Mouse (Mus musculus): ENCODE measurements around the gene Gm11172. TPM values are rescaled to one million over a fixed set of nuclear protein-coding genes. Genes with fewer than 3 reads are reported as not detected.

Gene Gm11172
- total and polyA plus RNA-seq, 2 experiments from 2014 or later, result not detected

- peak overlapping the region; percentile 99 for H3K4me2 ChIP-seq (ENCODE audit: low read depth, low read length, poor library complexity, severe bottlenecking)
- DNase-seq (ENCODE audit: low spot score), result peak; percentile 63
- no peak for TF ChIP-seq CTCF (IDR thresholded peaks at IDR 0.05)
- H3K9ac ChIP-seq (replicated peaks; ENCODE audit: low read length, poor library complexity, severe bottlenecking), result peak overlapping the region; percentile 82
- peak overlapping the region; percentile 90 for H3K27ac ChIP-seq (ENCODE audit: low read depth, low read length)
- peak overlapping the region; percentile 65 for H3K4me3 ChIP-seq (ENCODE audit: low read depth, low read length)
- no peaks in the 10 kb centered on the region for H3K9me3 ChIP-seq (ENCODE audit: low read length)
- WGBS, result 5% methylated on average over 78 of the region's 81 CpGs
- no peaks in the 10 kb centered on the region; the same call in 1 of the 2 replicates for H3K27me3 ChIP-seq (ENCODE audit: insufficient read depth, low read length)
- no peaks in the 10 kb centered on the region for H3K36me3 ChIP-seq (ENCODE audit: insufficient read depth, low read length)
- H3K4me1 ChIP-seq (ENCODE audit: insufficient read depth, low read length), result peaks cover 11% of the 10 kb centered on the region; the same call in 1 of the 2 replicates
- ATAC-seq (ENCODE audit: low FRiP score), result peak; percentile 5
Measured at GRCm38 (mm10) chr16:10783883-10784792, 28.6 kb upstream of the Gm11172 start.

DNA sequence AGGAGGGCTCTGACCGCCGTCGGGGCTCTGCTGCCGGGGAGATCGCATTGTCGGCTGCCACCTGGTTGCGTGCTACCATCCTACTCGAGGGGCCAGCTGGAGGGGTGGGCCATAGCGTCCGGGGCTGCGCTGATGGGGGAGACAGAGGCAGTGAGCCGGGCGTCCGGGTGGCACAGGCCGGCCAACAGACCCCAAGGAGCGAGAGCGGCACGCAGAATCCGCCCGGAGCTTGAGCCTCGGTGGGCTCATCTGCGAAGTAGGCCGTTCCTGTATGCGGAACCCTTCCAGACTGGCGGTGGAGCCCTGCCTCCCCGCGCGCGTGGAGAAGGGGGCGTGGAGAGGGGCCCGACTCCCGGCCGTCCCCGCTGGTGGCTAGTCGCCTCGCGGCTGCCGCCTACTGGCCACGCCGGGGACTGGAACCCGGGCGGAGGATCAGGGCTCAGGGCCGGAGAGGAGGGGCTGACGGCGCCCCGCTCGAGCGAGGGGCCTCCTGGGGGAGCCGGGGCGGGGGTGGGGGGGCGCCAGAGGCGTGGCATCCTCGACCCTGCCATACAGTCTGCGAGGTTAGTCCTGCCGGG, 27.8 kb upstream of the Gm11172 start:
- Histone ChIP-seq H3K9me3 (ENCODE audit: low read length) (no peaks in the 10 kb centered on the region), H3K36me3 (ENCODE audit: insufficient read depth, low read length) (no peaks in the 10 kb centered on the region), H3K27me3 (ENCODE audit: insufficient read depth, low read length) (no peaks in the 10 kb centered on the region; the same call in 1 of the 2 replicates), H3K4me3 (ENCODE audit: low read depth, low read length) (peak overlapping the region; percentile 65), H3K9ac (replicated peaks; ENCODE audit: low read length, poor library complexity, severe bottlenecking) (peak overlapping the region; percentile 82), H3K4me2 (ENCODE audit: low read depth, low read length, poor library complexity, severe bottlenecking) (peak overlapping the region; percentile 99), H3K4me1 (ENCODE audit: insufficient read depth, low read length) (peaks cover 11% of the 10 kb centered on the region; the same call in 1 of the 2 replicates), H3K27ac (ENCODE audit: low read depth, low read length) (peak overlapping the region; percentile 90)
- DNase-seq (ENCODE audit: low spot score), result peak; percentile 89
- under 1% methylated on average over 46 of the region's 55 CpGs for WGBS
- peak; percentile 87 for ATAC-seq (ENCODE audit: low FRiP score)
- peak; percentile 85 for TF ChIP-seq CTCF (IDR thresholded peaks at IDR 0.05)

DNA sequence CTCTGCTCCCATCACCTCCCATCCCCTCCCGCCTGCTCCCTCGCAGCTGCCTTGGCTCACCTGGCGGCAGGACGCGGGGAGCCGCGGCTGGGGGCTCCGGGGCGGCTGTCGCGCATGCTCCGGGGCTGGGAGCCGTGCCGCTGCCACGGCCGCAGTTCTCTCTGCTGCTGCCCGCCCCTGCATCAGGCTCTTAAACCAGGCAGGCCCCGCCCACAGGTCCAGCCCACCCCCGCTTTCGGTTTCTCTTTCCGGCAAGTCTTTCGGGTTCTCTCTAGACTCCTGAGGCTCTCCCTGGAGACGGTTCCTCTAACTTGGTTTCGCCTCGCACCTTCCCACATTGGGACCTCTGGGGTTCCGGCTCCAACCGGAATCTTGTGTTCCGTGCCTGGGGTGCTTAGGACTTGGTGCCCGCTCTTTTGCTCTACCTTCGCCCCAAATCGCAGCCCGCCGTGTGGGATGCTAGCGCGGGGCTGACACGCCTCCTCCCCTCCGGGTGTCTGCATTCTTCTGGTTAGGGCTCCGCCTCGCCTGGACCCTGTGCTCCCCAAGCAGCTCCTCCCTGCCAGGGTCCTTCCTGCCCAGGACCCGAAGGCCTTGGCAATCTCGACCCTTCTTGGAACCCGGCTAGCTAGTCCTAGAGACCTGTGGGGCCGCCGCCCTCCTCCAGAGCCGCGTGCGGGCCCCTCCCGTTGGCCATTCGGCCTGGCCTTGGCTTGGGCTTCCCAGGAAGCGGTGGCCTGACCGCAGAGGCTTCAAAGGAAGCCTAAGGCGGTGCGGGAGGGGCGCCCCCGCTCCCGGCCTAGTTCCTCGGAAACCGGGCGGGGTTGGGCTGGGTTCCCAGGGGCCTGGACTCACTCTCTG, 27.1 kb upstream of the Gm11172 start, which contains the start of gene Socs1:
Gene Socs1 (minus strand): TSS at position 166 of the 861 bp plus-strand sequence.
- Histone ChIP-seq H3K4me2 (ENCODE audit: low read depth, low read length, poor library complexity, severe bottlenecking) (peak within 1 kb of the TSS; percentile 99), H3K27ac (ENCODE audit: low read depth, low read length) (peak within 1 kb of the TSS; percentile 90), H3K36me3 (ENCODE audit: insufficient read depth, low read length) (no peaks in the 10 kb centered on the region), H3K4me1 (ENCODE audit: insufficient read depth, low read length) (peaks cover 11% of the 10 kb centered on the region; the same call in 1 of the 2 replicates), H3K9ac (replicated peaks; ENCODE audit: low read length, poor library complexity, severe bottlenecking) (peak within 1 kb of the TSS; percentile 82), H3K9me3 (ENCODE audit: low read length) (no peaks in the 10 kb centered on the region), H3K27me3 (ENCODE audit: insufficient read depth, low read length) (no peaks in the 10 kb centered on the region; the same call in 1 of the 2 replicates), H3K4me3 (ENCODE audit: low read depth, low read length) (peak within 1 kb of the TSS; percentile 65)
- peak; percentile 91 for DNase-seq (ENCODE audit: low spot score)
- no peak for TF ChIP-seq CTCF (IDR thresholded peaks at IDR 0.05)
- peak; percentile 87 for ATAC-seq (ENCODE audit: low FRiP score)
- under 1% methylated on average over 59 of the region's 59 CpGs for WGBS

GRCm38 (mm10) chr16:10786288-10786687, 26.4 kb upstream of the Gm11172 start:
- peaks cover 11% of the 10 kb centered on the region; the same call in 1 of the 2 replicates for H3K4me1 ChIP-seq (ENCODE audit: insufficient read depth, low read length)
- peak overlapping the region; percentile 99 for H3K4me2 ChIP-seq (ENCODE audit: low read depth, low read length, poor library complexity, severe bottlenecking)
- WGBS, result under 1% methylated on average over 9 of the region's 9 CpGs
- peak overlapping the region; percentile 82; the same call in 1 of the 2 replicates for H3K9ac ChIP-seq (replicated peaks; ENCODE audit: low read length, poor library complexity, severe bottlenecking)
- H3K36me3 ChIP-seq (ENCODE audit: insufficient read depth, low read length), result no peaks in the 10 kb centered on the region
- peak; percentile 28 for ATAC-seq (ENCODE audit: low FRiP score)
- peak; percentile 92 for TF ChIP-seq CTCF (IDR thresholded peaks at IDR 0.05)
- H3K4me3 ChIP-seq (ENCODE audit: low read depth, low read length), result peak overlapping the region; percentile 65
- no peaks in the 10 kb centered on the region for H3K9me3 ChIP-seq (ENCODE audit: low read length)
- peak; percentile 94 for DNase-seq (ENCODE audit: low spot score)
- no peaks in the 10 kb centered on the region for H3K27me3 ChIP-seq (ENCODE audit: insufficient read depth, low read length)
- H3K27ac ChIP-seq (ENCODE audit: low read depth, low read length), result peak overlapping the region; percentile 90

GRCm38 (mm10) chr16:10786782-10787547, 25.8 kb upstream of the Gm11172 start:
- 71% methylated on average over 4 of the region's 4 CpGs for WGBS
- Histone ChIP-seq H3K9ac (replicated peaks; ENCODE audit: low read length, poor library complexity, severe bottlenecking) (no peak overlapping the region), H3K4me3 (ENCODE audit: low read depth, low read length) (no peak overlapping the region), H3K4me2 (ENCODE audit: low read depth, low read length, poor library complexity, severe bottlenecking) (no peak overlapping the region; the same call in 1 of the 2 replicates), H3K4me1 (ENCODE audit: insufficient read depth, low read length) (peaks cover 11% of the 10 kb centered on the region; the same call in 1 of the 2 replicates), H3K27ac (ENCODE audit: low read depth, low read length) (no peak overlapping the region), H3K27me3 (ENCODE audit: insufficient read depth, low read length) (no peaks in the 10 kb centered on the region), H3K9me3 (ENCODE audit: low read length) (no peaks in the 10 kb centered on the region), H3K36me3 (ENCODE audit: insufficient read depth, low read length) (no peaks in the 10 kb centered on the region)
- no peak for TF ChIP-seq CTCF (IDR thresholded peaks at IDR 0.05)
- DNase-seq (ENCODE audit: low spot score) (no peak), ATAC-seq (ENCODE audit: low FRiP score) (no peak)

All from midbrain, postnatal 0 days (tissue).